Mouse (Mus musculus) olfactory bulb, adult 2 months (tissue): ENCODE results near the gene Mospd3.

ENCODE experiments used
- CTCF ChIP-seq: fragments of 200-500 bp; IDR thresholded peaks from 2 replicates; pipeline ENCODE4 v1.5.1; 2012; ENCODE audit warnings: low read depth, mild to moderate bottlenecking, low read length, moderate library complexity; ENCODE audit not compliant: insufficient read depth
- POLR2A ChIP-seq: fragments of 200-500 bp; IDR thresholded peaks from 2 replicates; pipeline ENCODE4 v1.6.1; 2012; ENCODE audit warnings: mild to moderate bottlenecking, low read depth, low read length, moderate library complexity; ENCODE audit not compliant: insufficient read depth

- TF ChIP-seq POLR2A: no peak
- TF ChIP-seq CTCF: no peak
Observed at GRCm38 (mm10) chr5:137639472-137639871, 38.6 kb upstream of the Mospd3 start.
